Mouse (Mus musculus) heart, embryonic 11.5 days (tissue): ENCODE results near the gene Ndufa4l2. TPM values are rescaled to one million over a fixed set of nuclear protein-coding genes. Genes with fewer than 3 reads are reported as not detected.
A peak's percentile ranks its signal among the peaks of the same experiment; 100 is the strongest.

Source experiments
- ATAC-seq: fragments of 200-750 bp; cut with Nextera tagmentation; replicated peaks from 2 replicates; pipeline ENCODE4 v1.8.0; 2017; ENCODE audit warnings: moderate library complexity; ENCODE audit not compliant: insufficient number of reproducible peaks, low FRiP score, low TSS enrichment
- H3K27ac ChIP-seq: fragments of 300-500 bp; sonication (generic); 2 replicates; pipeline ENCODE4 v1.5.1; 2014; ENCODE audit warnings: mild to moderate bottlenecking, low read depth, low read length
- H3K27me3 ChIP-seq: fragments of 300-500 bp; sonication (generic); 2 replicates; pipeline ENCODE4 v1.6.1; 2014; ENCODE audit warnings: mild to moderate bottlenecking, low read length, mixed read lengths; ENCODE audit not compliant: control insufficient read depth, insufficient read depth
- H3K36me3 ChIP-seq: fragments of 300-500 bp; sonication (generic); 2 replicates; pipeline ENCODE4 v1.6.1; 2014; ENCODE audit warnings: mild to moderate bottlenecking, low read length, moderate library complexity, mixed read lengths; ENCODE audit not compliant: control insufficient read depth, insufficient read depth
- H3K4me1 ChIP-seq: fragments of 300-500 bp; sonication (generic); 2 replicates; pipeline ENCODE4 v1.6.1; 2014; ENCODE audit warnings: low read length; ENCODE audit not compliant: control insufficient read depth, insufficient read depth
- H3K4me2 ChIP-seq: fragments of 300-500 bp; sonication (generic); 2 replicates; pipeline ENCODE4 v1.6.1; 2014; ENCODE audit warnings: mild to moderate bottlenecking, moderate library complexity
- H3K4me3 ChIP-seq: fragments of 300-500 bp; sonication (generic); 2 replicates; pipeline ENCODE4 v1.5.1; 2014; ENCODE audit warnings: low read depth, low read length
- H3K9ac ChIP-seq: fragments of 300-500 bp; sonication (generic); 2 replicates; pipeline ENCODE4 v1.6.1; 2014; ENCODE audit warnings: mild to moderate bottlenecking, low read depth, low read length, moderate library complexity
- H3K9me3 ChIP-seq: fragments of 300-500 bp; sonication (generic); replicated peaks from 2 replicates; pipeline ENCODE4 v1.6.1; 2016; ENCODE audit warnings: low read length; ENCODE audit not compliant: control insufficient read depth
- WGBS: fragments of 180-500 bp; shearing (Covaris S2); extraction: QIAGEN DNeasy Blood & Tissue Kit; methylation state at CpG from one replicate; pipeline ENCODE4 v1.1.7; 2014; ENCODE audit not compliant: insufficient replicate concordance; 5-methylcytosine and 5-hydroxymethylcytosine counted together
- polyA plus RNA-seq: library from polyadenylated mRNA; unstranded; fragments of >200 nt; fragmentation: Nextera tagmentation; extraction: Ambion mirVana; gene quantifications from 2 replicates; pipeline ENCODE4 v1.2.1, GENCODE M21; 2014

Ndufa4l2 gene
- polyA plus RNA-seq, 1 experiment from 2014 or later = 13.9 TPM

DNA sequence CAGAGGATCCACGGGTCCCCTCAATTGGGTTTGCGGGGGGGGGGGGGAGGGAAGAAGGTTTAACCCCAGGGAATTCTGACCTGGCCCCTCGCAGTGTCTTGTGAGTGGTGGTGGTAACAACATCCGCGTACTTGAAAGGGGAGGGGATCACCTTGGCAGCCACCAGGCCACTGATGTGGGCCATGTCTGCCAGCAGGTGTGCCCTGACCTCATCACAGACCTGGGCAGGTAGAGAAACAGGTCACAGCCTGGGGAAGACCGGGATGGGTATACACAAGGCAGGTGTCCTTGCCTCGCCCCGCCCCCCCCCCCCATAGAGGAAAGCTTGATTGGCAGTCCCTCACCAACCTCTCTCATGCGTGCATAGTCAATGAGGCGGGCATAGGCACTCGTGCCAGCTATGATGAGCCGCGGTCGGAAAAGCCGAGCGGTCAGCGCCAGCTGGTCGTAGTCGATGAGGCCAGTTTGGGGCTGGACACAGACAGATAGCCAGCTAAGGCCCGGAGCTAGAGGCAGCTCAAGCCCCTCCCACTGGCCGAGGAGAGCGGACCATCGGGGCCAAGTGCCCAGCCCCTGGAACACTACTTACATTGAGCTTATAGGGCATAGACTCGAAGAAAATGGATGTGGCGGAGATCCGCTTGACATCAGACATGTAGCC, 4.4 kb downstream of the Ndufa4l2 start:
- WGBS = 94% methylated on average over 25 of the region's 26 CpGs
- Histone ChIP-seq H3K27me3 (peaks cover 32% of the 10 kb centered on the region), H3K4me1 (peaks cover 36% of the 10 kb centered on the region)

GRCm38 (mm10) chr10:127519903-127520713, 5.3 kb downstream of the Ndufa4l2 start:
- peak overlapping the region; percentile 12; the same call in 1 of the 2 replicates for H3K4me3 ChIP-seq
- H3K9ac ChIP-seq = no peak overlapping the region
- H3K27me3 ChIP-seq = peaks cover 32% of the 10 kb centered on the region
- WGBS = 90% methylated on average over 37 of the region's 37 CpGs
- H3K36me3 ChIP-seq = peaks cover 8% of the 10 kb centered on the region; the same call in 1 of the 2 replicates
- H3K27ac ChIP-seq = no peak overlapping the region
- H3K4me1 ChIP-seq = peaks cover 26% of the 10 kb centered on the region
- ATAC-seq = no peak
- peak overlapping the region; percentile 75 for H3K4me2 ChIP-seq
- no peaks in the 10 kb centered on the region for H3K9me3 ChIP-seq

More for the DNA sequence above, 4.4 kb downstream of the Ndufa4l2 start:
- no peak overlapping the region for H3K4me3 ChIP-seq
- no peak overlapping the region for H3K4me2 ChIP-seq
- no peak for ATAC-seq
- no peak overlapping the region for H3K27ac ChIP-seq
- H3K9ac ChIP-seq = no peak overlapping the region
- H3K9me3 ChIP-seq = no peaks in the 10 kb centered on the region
- peaks cover 8% of the 10 kb centered on the region; the same call in 1 of the 2 replicates for H3K36me3 ChIP-seq

GRCm38 (mm10) chr10:127520714-127521357, 6.1 kb downstream of the Ndufa4l2 start:
- peak overlapping the region; percentile 56; the same call in 1 of the 2 replicates for H3K9ac ChIP-seq
- H3K4me2 ChIP-seq = peak overlapping the region; percentile 75
- peaks cover 25% of the 10 kb centered on the region for H3K4me1 ChIP-seq
- ATAC-seq = no peak
- WGBS = 81% methylated on average over 20 of the region's 20 CpGs
- peaks cover 34% of the 10 kb centered on the region for H3K27me3 ChIP-seq
- H3K4me3 ChIP-seq = peak overlapping the region; percentile 55
- no peak overlapping the region for H3K27ac ChIP-seq
- H3K36me3 ChIP-seq = peaks cover 8% of the 10 kb centered on the region; the same call in 1 of the 2 replicates
- no peaks in the 10 kb centered on the region for H3K9me3 ChIP-seq

GRCm38 (mm10) chr10:127521611-127522080, 6.9 kb downstream of the Ndufa4l2 start:
- H3K4me3 ChIP-seq = peak overlapping the region; percentile 55
- H3K27ac ChIP-seq = no peak overlapping the region
- H3K9me3 ChIP-seq = no peaks in the 10 kb centered on the region
- H3K36me3 ChIP-seq = peaks cover 8% of the 10 kb centered on the region; the same call in 1 of the 2 replicates
- 10% methylated on average over 12 of the region's 12 CpGs for WGBS
- peak overlapping the region; percentile 56 for H3K9ac ChIP-seq
- peak overlapping the region; percentile 75 for H3K4me2 ChIP-seq
- no peak for ATAC-seq
- peaks cover 36% of the 10 kb centered on the region for H3K27me3 ChIP-seq
- H3K4me1 ChIP-seq = peaks cover 22% of the 10 kb centered on the region

GRCm38 (mm10) chr10:127522088-127522581, 7.4 kb downstream of the Ndufa4l2 start, which contains the start of gene Shmt2:
Gene Shmt2, minus strand, starts transcription at chr10:127522444.
- Histone ChIP-seq H3K4me1 (peaks cover 22% of the 10 kb centered on the region), H3K9ac (peak within 1 kb of the TSS; percentile 56), H3K4me3 (peak within 1 kb of the TSS; percentile 55), H3K36me3 (peaks cover 8% of the 10 kb centered on the region; the same call in 1 of the 2 replicates), H3K27me3 (peaks cover 41% of the 10 kb centered on the region), H3K27ac (no peak within 1 kb of the TSS), H3K4me2 (peak within 1 kb of the TSS; percentile 75), H3K9me3 (no peaks in the 10 kb centered on the region)
- WGBS = under 1% methylated on average over 21 of the region's 21 CpGs
- peak; percentile 58 for ATAC-seq

DNA sequence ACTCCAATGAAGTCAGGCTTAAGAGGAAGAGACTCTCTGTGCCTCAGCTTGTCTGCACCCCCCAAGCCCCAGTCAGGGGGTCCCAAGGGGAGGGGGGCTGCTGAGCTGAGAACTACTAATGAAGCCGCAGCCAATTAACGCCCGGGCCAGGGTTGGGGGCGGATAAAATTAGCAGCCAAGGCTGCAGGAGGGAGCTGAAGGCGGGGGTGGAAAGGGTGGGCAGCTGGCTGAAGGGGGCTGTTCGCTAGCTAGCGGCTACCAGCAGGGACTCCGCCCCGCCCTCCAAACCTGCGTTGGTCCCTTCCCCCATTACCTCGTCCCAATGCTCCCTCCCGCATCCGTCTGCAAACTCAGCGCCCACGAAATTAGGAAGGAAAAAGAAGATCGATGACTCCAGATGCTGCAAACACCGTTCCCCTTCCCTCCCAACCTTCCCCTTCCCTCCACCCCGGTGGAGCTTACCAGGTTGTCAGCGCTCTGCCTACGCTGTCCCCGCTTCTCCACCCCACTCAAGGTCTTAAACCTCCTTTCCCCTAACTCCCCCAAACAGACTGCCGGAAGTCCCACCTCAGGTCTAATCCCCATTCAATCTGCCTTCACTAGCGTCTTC, 10.0 kb downstream of the Ndufa4l2 start:
- H3K27me3 ChIP-seq = peaks cover 68% of the 10 kb centered on the region
- 2% methylated on average over 22 of the region's 23 CpGs for WGBS
- H3K9ac ChIP-seq = no peak overlapping the region
- peaks cover 23% of the 10 kb centered on the region for H3K4me1 ChIP-seq
- peak overlapping the region; percentile 1; the same call in 1 of the 2 replicates for H3K4me2 ChIP-seq
- ATAC-seq = no peak
- no peak overlapping the region for H3K27ac ChIP-seq
- peaks cover 3% of the 10 kb centered on the region; the same call in 1 of the 2 replicates for H3K36me3 ChIP-seq
- H3K4me3 ChIP-seq = no peak overlapping the region; the same call in 1 of the 2 replicates
- H3K9me3 ChIP-seq = no peaks in the 10 kb centered on the region

GRCm38 (mm10) chr10:127526048-127526447, 11.3 kb downstream of the Ndufa4l2 start:
- no peak overlapping the region for H3K9ac ChIP-seq
- peak overlapping the region; percentile 51 for H3K4me2 ChIP-seq
- WGBS = 3% methylated on average over 26 of the region's 26 CpGs
- peak overlapping the region; percentile 29 for H3K4me3 ChIP-seq
- H3K27me3 ChIP-seq = peaks cover 80% of the 10 kb centered on the region
- H3K36me3 ChIP-seq = no peaks in the 10 kb centered on the region
- ATAC-seq = no peak
- no peaks in the 10 kb centered on the region for H3K9me3 ChIP-seq
- peaks cover 21% of the 10 kb centered on the region for H3K4me1 ChIP-seq
- H3K27ac ChIP-seq = no peak overlapping the region
